Mouse (Mus musculus): ENCODE measurements around the gene Dapk3. TPM values are rescaled to one million over a fixed set of nuclear protein-coding genes. Genes with fewer than 3 reads are reported as not detected.

The Dapk3 gene
- 57.8 and 58.8 TPM in 2 replicates for polyA plus RNA-seq (2014; fragmentation: Nextera tagmentation; extraction: Ambion mirVana)

DNA sequence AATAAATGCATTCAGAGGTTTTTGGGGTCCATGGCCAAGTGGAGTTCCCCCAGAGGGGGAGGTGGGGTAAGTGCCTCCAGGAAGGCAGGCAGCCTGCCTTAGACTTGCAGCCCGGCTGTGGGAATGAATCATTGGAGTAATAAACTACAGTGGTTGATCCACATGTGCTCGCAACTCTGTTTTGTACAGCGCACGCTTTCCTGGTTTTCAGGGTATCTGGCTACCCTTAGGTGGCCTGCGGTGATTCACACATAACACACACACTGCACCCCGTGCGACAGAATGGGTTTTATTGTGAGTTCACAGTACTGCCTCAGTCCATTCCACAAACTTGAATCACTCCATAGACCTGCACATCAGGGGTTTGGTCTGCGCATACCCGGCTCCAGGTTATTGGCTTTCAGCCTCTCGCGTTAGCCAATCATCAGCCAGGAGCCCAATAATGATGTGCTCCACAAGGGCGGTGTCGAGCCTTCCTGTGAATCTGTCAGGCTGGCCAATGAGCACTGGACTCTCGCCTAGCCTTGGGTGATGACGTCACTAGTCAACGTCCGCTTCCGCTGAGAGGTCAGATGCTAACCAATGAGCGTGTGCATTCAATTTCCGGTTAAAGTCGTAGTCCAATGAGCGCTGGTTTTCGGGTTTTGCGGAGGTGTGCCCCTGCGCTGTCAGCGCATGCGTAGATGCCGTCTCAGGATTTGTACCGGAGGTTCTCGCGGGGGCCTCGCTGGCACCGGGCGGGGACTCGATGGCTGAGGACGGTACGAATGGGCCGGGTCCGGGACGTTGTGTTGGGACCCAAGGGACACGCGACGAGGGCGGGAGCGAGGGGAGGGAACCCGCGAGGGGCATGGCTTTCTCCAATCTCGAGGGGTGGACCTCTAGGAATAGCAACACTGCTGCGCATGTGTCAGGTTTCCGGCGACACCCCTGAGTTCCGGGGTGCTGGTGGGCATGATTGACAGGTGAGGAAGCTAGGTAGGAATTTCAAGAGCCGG lies at the start of gene Dapk3:
Gene Dapk3 (plus strand): TSS at position 670 of the 998 bp plus-strand sequence.
- no peaks in the 10 kb centered on the region for H3K27me3 ChIP-seq (replicated peaks; ENCODE audit: control insufficient read depth, insufficient read depth, low read length)
- H3K4me1 ChIP-seq (replicated peaks; ENCODE audit: control insufficient read depth, insufficient read depth, low read length): peaks cover 27% of the 10 kb centered on the region
- ATAC-seq (replicated peaks; ENCODE audit: low FRiP score, low TSS enrichment, low read depth): peak; percentile 89
- peak within 1 kb of the TSS; percentile 72 for H3K9ac ChIP-seq (ENCODE audit: low read length)
- H3K36me3 ChIP-seq (ENCODE audit: control insufficient read depth, insufficient read depth, low read length): peaks cover 72% of the 10 kb centered on the region
- H3K27ac ChIP-seq (ENCODE audit: low read depth): peak within 1 kb of the TSS; percentile 90
- DNase-seq (ENCODE audit: low spot score): peak; percentile 96
- H3K4me2 ChIP-seq (ENCODE audit: low read length): peak within 1 kb of the TSS; percentile 65
- H3K4me3 ChIP-seq (ENCODE audit: low read depth, low read length): peak within 1 kb of the TSS; percentile 64
- H3K9me3 ChIP-seq (ENCODE audit: control insufficient read depth, low read length): no peaks in the 10 kb centered on the region
- WGBS: 5% methylated on average over 53 of the region's 53 CpGs

DNA sequence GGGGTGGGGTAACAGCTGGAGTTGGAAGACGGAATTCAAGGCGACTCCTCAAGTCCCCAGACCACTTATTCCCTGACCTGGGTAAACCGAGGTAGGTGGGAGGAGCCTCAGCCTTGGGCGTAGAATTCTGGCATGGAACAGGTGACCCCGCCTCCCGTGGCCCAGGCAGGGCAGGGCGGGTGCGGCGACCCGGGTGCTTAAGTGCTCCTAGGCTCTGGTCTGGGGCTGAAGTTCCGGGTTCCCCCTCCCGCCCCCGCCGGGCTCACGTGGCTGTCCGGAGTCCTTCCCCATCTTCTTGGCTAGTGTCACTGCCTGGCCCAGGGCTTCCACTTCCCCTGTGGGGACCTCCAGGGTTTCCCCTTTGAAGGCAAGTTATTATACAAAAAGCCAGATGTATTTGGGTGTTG lies 48.6 kb upstream of the Dapk3 start:
- DNase-seq (ENCODE audit: low spot score) (no peak), ATAC-seq (replicated peaks; ENCODE audit: low FRiP score, low TSS enrichment, low read depth) (no peak)
- no peak overlapping the region for H3K9ac ChIP-seq (ENCODE audit: low read length)
- 3% methylated on average over 16 of the region's 16 CpGs for WGBS
- H3K4me3 ChIP-seq (ENCODE audit: low read depth, low read length): 0 out of 2 replicates have a peak overlapping the region, but pooled peaks have one; percentile 84
- no peaks in the 10 kb centered on the region for H3K9me3 ChIP-seq (ENCODE audit: control insufficient read depth, low read length)
- H3K27me3 ChIP-seq (replicated peaks; ENCODE audit: control insufficient read depth, insufficient read depth, low read length): peaks cover 42% of the 10 kb centered on the region
- H3K36me3 ChIP-seq (ENCODE audit: control insufficient read depth, insufficient read depth, low read length): no peaks in the 10 kb centered on the region
- H3K27ac ChIP-seq (ENCODE audit: low read depth): no peak overlapping the region
- H3K4me2 ChIP-seq (ENCODE audit: low read length): peak overlapping the region; percentile 96
- peaks cover 27% of the 10 kb centered on the region for H3K4me1 ChIP-seq (replicated peaks; ENCODE audit: control insufficient read depth, insufficient read depth, low read length)

DNA sequence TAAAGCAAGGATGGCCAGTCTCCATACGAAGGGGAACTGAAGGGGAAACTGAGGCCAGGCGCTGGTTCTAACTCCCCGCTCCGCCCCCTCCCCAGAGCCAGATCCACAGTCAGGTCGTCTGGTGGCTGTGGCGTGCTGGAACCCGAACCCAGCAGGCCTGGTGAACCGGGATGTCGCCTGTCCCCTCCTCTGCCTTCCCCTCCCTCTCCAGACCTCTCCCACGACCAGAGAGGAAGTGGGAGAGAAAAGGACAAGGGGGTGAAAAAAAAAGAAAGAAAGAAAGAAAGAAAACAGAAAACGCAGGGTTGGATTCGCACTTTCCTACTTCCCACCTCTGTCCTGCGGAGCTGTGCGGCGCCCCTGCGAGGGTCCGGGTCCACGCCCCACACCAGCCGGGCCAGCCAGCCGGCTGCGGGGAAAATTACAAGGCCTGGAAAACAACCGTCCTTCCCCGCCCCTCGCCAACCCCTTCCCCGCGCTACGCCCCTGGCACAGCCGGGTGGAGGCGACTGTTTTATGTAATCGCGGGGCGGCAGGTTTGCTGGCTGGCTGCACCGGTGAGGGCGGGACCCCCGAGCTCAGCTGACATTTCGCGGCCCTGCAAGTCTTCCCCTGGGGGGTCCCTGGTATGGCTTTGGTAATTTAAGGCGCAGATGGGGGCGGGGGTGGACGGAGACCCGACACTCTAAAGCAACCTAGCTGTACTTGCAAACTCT lies 47.7 kb upstream of the Dapk3 start, which contains the start of gene Zbtb7a:
Gene Zbtb7a (plus strand): TSS at position 255 of the 716 bp plus-strand sequence.
- Histone ChIP-seq H3K4me1 (replicated peaks; ENCODE audit: control insufficient read depth, insufficient read depth, low read length) (peaks cover 32% of the 10 kb centered on the region), H3K9me3 (ENCODE audit: control insufficient read depth, low read length) (no peaks in the 10 kb centered on the region), H3K4me3 (ENCODE audit: low read depth, low read length) (peak within 1 kb of the TSS; percentile 84), H3K36me3 (ENCODE audit: control insufficient read depth, insufficient read depth, low read length) (no peaks in the 10 kb centered on the region), H3K27ac (ENCODE audit: low read depth) (peak within 1 kb of the TSS; percentile 97), H3K27me3 (replicated peaks; ENCODE audit: control insufficient read depth, insufficient read depth, low read length) (peaks cover 34% of the 10 kb centered on the region), H3K4me2 (ENCODE audit: low read length) (peak within 1 kb of the TSS; percentile 96), H3K9ac (ENCODE audit: low read length) (peak within 1 kb of the TSS; percentile 97)
- no peak for DNase-seq (ENCODE audit: low spot score)
- ATAC-seq (replicated peaks; ENCODE audit: low FRiP score, low TSS enrichment, low read depth): no peak
- WGBS: 2% methylated on average over 41 of the region's 41 CpGs

DNA sequence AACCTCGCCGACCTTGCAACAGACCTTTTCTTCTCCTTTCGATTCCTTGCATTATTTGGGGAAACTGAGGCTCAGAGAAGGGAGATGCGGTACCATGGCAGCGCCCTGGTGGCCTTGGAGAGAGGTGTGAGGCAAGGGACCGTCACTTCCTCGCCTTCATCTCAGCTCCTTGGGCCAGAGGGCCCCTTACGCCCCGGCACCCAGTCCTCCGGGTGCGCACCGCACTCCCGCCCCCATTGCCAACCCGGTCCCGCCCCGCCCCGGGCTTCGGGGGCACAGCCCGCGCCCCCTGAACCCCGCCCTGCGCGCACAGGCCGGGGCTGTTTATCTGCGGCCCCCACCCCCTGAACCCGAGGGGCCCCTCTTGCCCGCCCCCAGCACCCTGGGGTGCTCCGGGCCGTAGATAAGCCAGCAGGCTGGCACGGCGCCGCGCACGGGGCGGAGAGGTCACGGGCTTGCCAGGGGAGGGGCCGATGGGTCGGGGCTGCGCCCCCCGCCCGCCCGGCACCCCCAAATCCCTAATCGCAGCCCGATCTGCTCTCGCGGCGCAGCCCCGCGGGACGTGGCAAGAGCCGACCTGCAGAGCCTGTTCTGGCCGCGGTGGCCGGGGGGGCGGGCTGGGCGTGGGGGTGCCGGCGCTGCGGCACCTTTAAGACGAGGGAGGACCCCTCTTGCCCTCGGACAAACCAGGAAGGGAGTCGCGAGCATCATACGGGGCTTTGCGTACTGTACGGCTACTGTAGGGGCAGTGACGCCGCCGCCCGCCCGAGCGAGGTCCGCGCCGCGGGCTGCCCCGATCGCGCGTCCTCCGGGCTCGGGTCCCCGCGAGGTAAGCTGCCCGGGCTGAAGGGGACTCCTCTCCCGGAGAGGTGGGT lies 46.7 kb upstream of the Dapk3 start:
- H3K36me3 ChIP-seq (ENCODE audit: control insufficient read depth, insufficient read depth, low read length): no peaks in the 10 kb centered on the region
- peaks cover 30% of the 10 kb centered on the region for H3K27me3 ChIP-seq (replicated peaks; ENCODE audit: control insufficient read depth, insufficient read depth, low read length)
- no peaks in the 10 kb centered on the region for H3K9me3 ChIP-seq (ENCODE audit: control insufficient read depth, low read length)
- H3K4me3 ChIP-seq (ENCODE audit: low read depth, low read length): peak overlapping the region; percentile 84
- H3K4me2 ChIP-seq (ENCODE audit: low read length): peak overlapping the region; percentile 96
- under 1% methylated on average over 77 of the region's 86 CpGs for WGBS
- H3K4me1 ChIP-seq (replicated peaks; ENCODE audit: control insufficient read depth, insufficient read depth, low read length): peaks cover 42% of the 10 kb centered on the region
- DNase-seq (ENCODE audit: low spot score) (peak; percentile 86), ATAC-seq (replicated peaks; ENCODE audit: low FRiP score, low TSS enrichment, low read depth) (peak; percentile 29)
- H3K9ac ChIP-seq (ENCODE audit: low read length): peak overlapping the region; percentile 97
- H3K27ac ChIP-seq (ENCODE audit: low read depth): peak overlapping the region; percentile 97

DNA sequence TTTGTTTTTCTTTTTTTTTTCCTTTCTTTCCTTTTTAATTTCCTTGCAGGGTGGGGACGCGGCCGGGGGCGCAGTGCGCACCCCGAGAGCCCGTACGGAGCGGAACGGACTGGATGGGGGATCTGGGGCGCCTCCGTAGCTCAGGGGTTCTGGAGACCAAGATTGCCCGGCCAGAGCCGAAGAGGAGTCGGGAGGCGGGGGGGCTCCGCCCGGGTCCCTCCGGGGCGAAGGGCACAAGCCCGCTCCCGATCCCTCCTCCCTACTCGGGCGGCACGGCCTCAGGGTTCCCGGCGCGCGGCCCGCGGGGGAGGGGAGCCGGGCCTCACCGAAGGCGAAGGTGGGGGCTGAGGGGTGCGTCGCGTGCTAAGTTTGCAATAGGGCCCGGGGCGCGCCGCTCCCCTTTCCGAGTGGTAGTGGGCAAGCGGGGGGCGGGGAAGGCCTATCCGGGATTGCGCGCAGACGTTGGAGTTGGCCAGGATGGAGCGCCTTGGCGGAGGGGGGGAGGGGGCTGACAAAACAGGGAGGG lies 46.0 kb upstream of the Dapk3 start:
- Histone ChIP-seq H3K4me2 (ENCODE audit: low read length) (peak overlapping the region; percentile 96), H3K27ac (ENCODE audit: low read depth) (peak overlapping the region; percentile 97), H3K27me3 (replicated peaks; ENCODE audit: control insufficient read depth, insufficient read depth, low read length) (peaks cover 30% of the 10 kb centered on the region), H3K9me3 (ENCODE audit: control insufficient read depth, low read length) (no peaks in the 10 kb centered on the region), H3K4me3 (ENCODE audit: low read depth, low read length) (peak overlapping the region; percentile 84), H3K4me1 (replicated peaks; ENCODE audit: control insufficient read depth, insufficient read depth, low read length) (peaks cover 48% of the 10 kb centered on the region), H3K9ac (ENCODE audit: low read length) (peak overlapping the region; percentile 97), H3K36me3 (ENCODE audit: control insufficient read depth, insufficient read depth, low read length) (no peaks in the 10 kb centered on the region)
- peak; percentile 91 for DNase-seq (ENCODE audit: low spot score)
- peak; percentile 20 for ATAC-seq (replicated peaks; ENCODE audit: low FRiP score, low TSS enrichment, low read depth)
- WGBS: under 1% methylated on average over 46 of the region's 50 CpGs

DNA sequence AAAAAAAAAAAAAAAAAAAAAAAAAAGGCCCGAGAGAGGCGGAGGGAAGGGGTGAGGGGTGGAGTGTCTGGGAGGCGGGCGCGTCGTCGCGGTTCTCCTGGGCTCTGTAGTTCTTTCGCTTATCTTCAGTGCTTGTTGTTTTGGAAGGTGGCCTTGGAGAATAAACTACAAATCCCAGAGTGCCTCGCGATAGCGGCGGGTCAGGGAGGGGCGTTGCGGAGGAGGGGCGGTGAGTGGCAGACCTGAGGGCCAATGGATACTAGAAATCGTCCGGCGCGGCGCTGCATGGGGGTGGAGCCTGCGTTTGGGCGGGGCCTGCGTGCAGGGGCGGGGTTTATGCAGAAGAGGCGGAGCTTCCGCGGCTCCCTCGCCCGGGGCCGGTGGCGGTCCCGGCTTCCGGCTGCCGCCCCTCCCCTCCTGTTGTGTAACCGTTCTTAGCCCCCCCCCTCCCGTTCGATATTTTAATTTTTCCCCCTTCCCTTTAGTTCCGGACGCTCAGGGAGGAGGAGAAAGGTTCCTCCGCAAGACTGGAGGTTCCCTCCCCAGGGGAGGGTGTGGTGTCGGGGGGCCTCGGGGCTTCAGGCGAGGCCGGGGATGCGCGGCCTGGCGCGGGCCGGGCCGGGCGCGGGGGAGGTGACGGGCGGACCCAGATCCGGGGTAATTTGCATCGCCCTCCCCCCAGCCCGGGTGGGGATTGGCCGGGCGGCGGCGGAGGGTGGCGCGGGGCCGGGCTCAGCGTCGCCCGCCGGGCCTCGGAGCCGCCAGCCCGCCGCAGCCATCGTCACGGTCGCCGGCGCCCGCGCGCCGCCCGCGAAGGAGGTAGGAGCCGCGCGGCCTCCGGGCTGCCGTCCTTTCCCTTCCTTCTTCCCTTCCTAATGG lies 45.3 kb upstream of the Dapk3 start:
- H3K4me1 ChIP-seq (replicated peaks; ENCODE audit: control insufficient read depth, insufficient read depth, low read length): peaks cover 52% of the 10 kb centered on the region
- H3K4me3 ChIP-seq (ENCODE audit: low read depth, low read length): peak overlapping the region; percentile 84
- 1% methylated on average over 59 of the region's 89 CpGs for WGBS
- peak overlapping the region; percentile 96 for H3K4me2 ChIP-seq (ENCODE audit: low read length)
- H3K9me3 ChIP-seq (ENCODE audit: control insufficient read depth, low read length): no peaks in the 10 kb centered on the region
- peaks cover 30% of the 10 kb centered on the region for H3K27me3 ChIP-seq (replicated peaks; ENCODE audit: control insufficient read depth, insufficient read depth, low read length)
- ATAC-seq (replicated peaks; ENCODE audit: low FRiP score, low TSS enrichment, low read depth) (peak; percentile 84), DNase-seq (ENCODE audit: low spot score) (peak; percentile 100)
- H3K9ac ChIP-seq (ENCODE audit: low read length): peak overlapping the region; percentile 97
- no peaks in the 10 kb centered on the region for H3K36me3 ChIP-seq (ENCODE audit: control insufficient read depth, insufficient read depth, low read length)
- H3K27ac ChIP-seq (ENCODE audit: low read depth): peak overlapping the region; percentile 97

DNA sequence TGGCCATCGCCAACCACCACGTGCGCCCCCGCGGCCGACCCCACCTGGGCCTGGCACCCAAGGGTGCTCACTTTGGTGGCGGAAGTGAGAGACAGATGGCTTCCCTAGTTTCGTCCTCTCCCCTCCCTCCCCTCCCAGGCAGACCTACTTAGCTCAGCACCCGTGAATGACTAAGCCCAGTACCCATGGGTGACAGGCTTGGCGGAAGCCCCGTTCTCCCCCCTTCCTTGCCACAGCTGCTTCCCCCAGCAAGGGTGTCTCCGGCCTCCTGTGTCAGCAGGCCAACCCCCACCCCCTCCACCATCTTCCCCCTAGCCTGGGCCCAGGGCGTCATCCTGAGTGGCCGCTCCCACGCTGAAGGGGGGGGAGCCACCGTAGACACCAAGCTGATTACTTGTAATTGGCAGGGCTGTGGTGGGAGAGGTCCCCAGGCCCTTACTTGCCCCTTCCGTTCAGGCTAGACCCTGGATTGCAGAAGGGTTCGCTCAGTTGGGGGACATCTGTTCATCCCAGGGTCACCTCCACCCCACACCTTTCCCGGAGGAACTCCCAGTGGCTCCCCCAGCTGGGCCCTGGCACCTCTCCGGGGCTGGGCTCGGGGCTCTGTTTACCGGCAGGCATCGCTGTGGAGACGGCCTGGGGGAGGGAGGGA lies 44.5 kb upstream of the Dapk3 start:
- peaks cover 52% of the 10 kb centered on the region for H3K4me1 ChIP-seq (replicated peaks; ENCODE audit: control insufficient read depth, insufficient read depth, low read length)
- peaks cover 27% of the 10 kb centered on the region for H3K27me3 ChIP-seq (replicated peaks; ENCODE audit: control insufficient read depth, insufficient read depth, low read length)
- H3K36me3 ChIP-seq (ENCODE audit: control insufficient read depth, insufficient read depth, low read length): no peaks in the 10 kb centered on the region
- peak overlapping the region; percentile 73 for H3K4me2 ChIP-seq (ENCODE audit: low read length)
- ATAC-seq (replicated peaks; ENCODE audit: low FRiP score, low TSS enrichment, low read depth) (peak; percentile 2; the same call in 1 of the 2 replicates), DNase-seq (ENCODE audit: low spot score) (no peak)
- H3K27ac ChIP-seq (ENCODE audit: low read depth): peak overlapping the region; percentile 83
- H3K4me3 ChIP-seq (ENCODE audit: low read depth, low read length): peak overlapping the region; percentile 84
- 2% methylated on average over 22 of the region's 24 CpGs for WGBS
- H3K9me3 ChIP-seq (ENCODE audit: control insufficient read depth, low read length): no peaks in the 10 kb centered on the region
- peak overlapping the region; percentile 82 for H3K9ac ChIP-seq (ENCODE audit: low read length)

Measured in intestine, embryonic 14.5 days (tissue).